Mouse (Mus musculus) CH12.LX (cell line): ENCODE results near the gene Trpv1. TPM values are rescaled to one million over a fixed set of nuclear protein-coding genes. Genes with fewer than 3 reads are reported as not detected.

ENCODE experiments used
- DNase-seq: peaks from one replicate; pipeline ENCODE4 v3.0.0-alpha.2; 2013; ENCODE audit errors: extremely low read depth
- H3K27ac ChIP-seq: 2 replicates; pipeline ENCODE4 v1.5.1; 2012; ENCODE audit warnings: low read depth, mild to moderate bottlenecking, control low read depth, moderate library complexity; ENCODE audit not compliant: insufficient read depth
- H3K27me3 ChIP-seq: replicated peaks from 2 replicates; pipeline ENCODE3; 2012; ENCODE audit warnings: inconsistent platforms
- H3K36me3 ChIP-seq, 2 experiments: replicated peaks in 1 of 2; 2 replicates each; pipeline versions ENCODE3 to v1.6.1; 2012; ENCODE audit warnings: inconsistent platforms in 1 of 2, low read length in 1 of 2, mild to moderate bottlenecking in 1 of 2, mixed read lengths in 1 of 2, moderate library complexity in 1 of 2; ENCODE audit not compliant: control insufficient read depth in 1 of 2, insufficient read depth in 1 of 2
- H3K4me1 ChIP-seq, 2 experiments: 2 replicates each; pipeline ENCODE4 v1.6.1; 2012; ENCODE audit warnings: inconsistent platforms in 1 of 2, moderate library complexity in 1 of 2; ENCODE audit not compliant: insufficient read depth in 2 of 2, control insufficient read depth in 1 of 2
- H3K4me2 ChIP-seq: 2 replicates; pipeline ENCODE4 v1.6.1; 2012; ENCODE audit warnings: low read depth, mild to moderate bottlenecking, control low read depth; ENCODE audit not compliant: poor library complexity, insufficient read depth, severe bottlenecking
- H3K4me3 ChIP-seq, 3 experiments: fragments of 150-350 bp in 1 of 3; sonication (generic) in 1 of 3; replicated peaks in 1 of 3; 2 replicates each; pipeline versions ENCODE3 to v1.5.1; 2011 to 2012; ENCODE audit warnings: low read depth in 2 of 3, low read length in 2 of 3, mild to moderate bottlenecking in 2 of 3, moderate library complexity in 2 of 3, control low read depth in 1 of 3, improper control_type of control experiment in 1 of 3, inconsistent platforms in 1 of 3, mixed read lengths in 1 of 3; ENCODE audit not compliant: poor library complexity in 1 of 3
- H3K79me2 ChIP-seq: replicated peaks from 2 replicates; pipeline ENCODE4 v1.6.1; 2012; ENCODE audit warnings: mild to moderate bottlenecking, moderate library complexity; ENCODE audit not compliant: control insufficient read depth, poor library complexity, insufficient read depth, severe bottlenecking; ENCODE audit errors: extremely low read depth
- H3K9ac ChIP-seq: 2 replicates; pipeline ENCODE4 v1.6.1; 2012; ENCODE audit warnings: low read depth, mild to moderate bottlenecking, control low read depth, moderate library complexity; ENCODE audit not compliant: insufficient read depth
- H3K9me3 ChIP-seq: replicated peaks from 2 replicates; pipeline ENCODE3; 2012; ENCODE audit warnings: low read length, inconsistent platforms, mixed read lengths
- CHD2 ChIP-seq: IDR thresholded peaks from 2 replicates; pipeline ENCODE4 v1.6.1; 2011; ENCODE audit warnings: low read length, improper control_type of control experiment
- CTCF ChIP-seq, 2 experiments: IDR thresholded peaks in 1 of 2; conservative IDR thresholded peaks in 1 of 2; 2 replicates each; pipeline ENCODE4 v1.5.1; 2011 to 2012; ENCODE audit warnings: low read depth in 2 of 2, low read length in 2 of 2, improper control_type of control experiment in 1 of 2, inconsistent platforms in 1 of 2, mild to moderate bottlenecking in 1 of 2, moderate library complexity in 1 of 2
- ELF1 ChIP-seq: IDR thresholded peaks from 2 replicates; pipeline ENCODE4 v1.6.1; 2014; ENCODE audit warnings: low read depth, mild to moderate bottlenecking, inconsistent platforms, low read length, improper control_type of control experiment
- EP300 ChIP-seq: IDR thresholded peaks from 2 replicates; pipeline ENCODE4 v1.6.1; 2011; ENCODE audit warnings: low read length, improper control_type of control experiment
- IRF4 ChIP-seq: IDR thresholded peaks from 2 replicates; pipeline ENCODE4 v1.6.1; 2014; ENCODE audit warnings: low read depth, mild to moderate bottlenecking, inconsistent platforms, low read length, improper control_type of control experiment
- JUND ChIP-seq: conservative IDR thresholded peaks from 2 replicates; pipeline ENCODE4 v1.6.1; 2011; ENCODE audit warnings: low read depth, low read length, improper control_type of control experiment
- MAFK ChIP-seq: IDR thresholded peaks from 2 replicates; pipeline ENCODE4 v1.6.1; 2011; ENCODE audit warnings: low read length, improper control_type of control experiment; ENCODE audit not compliant: insufficient replicate concordance
- MEF2A ChIP-seq: IDR thresholded peaks from 2 replicates; pipeline ENCODE4 v1.6.1; 2014; ENCODE audit warnings: low read depth, mild to moderate bottlenecking, inconsistent platforms, low read length, improper control_type of control experiment, borderline replicate concordance
- MYC ChIP-seq: IDR thresholded peaks from 2 replicates; pipeline ENCODE4 v1.6.1; 2011; ENCODE audit warnings: low read depth, mild to moderate bottlenecking, improper control_type of control experiment, low read length
- POLR2AphosphoS2 ChIP-seq: IDR thresholded peaks from 2 replicates; pipeline ENCODE4 v1.6.1; 2011; ENCODE audit warnings: low read depth, low read length, improper control_type of control experiment
- RAD21 ChIP-seq: IDR thresholded peaks from 2 replicates; pipeline ENCODE4 v1.6.1; 2011; ENCODE audit warnings: low read depth, mild to moderate bottlenecking, low read length, improper control_type of control experiment, moderate library complexity
- USF1 ChIP-seq: IDR thresholded peaks from 2 replicates; pipeline ENCODE4 v1.6.1; 2014; ENCODE audit warnings: low read depth, mild to moderate bottlenecking, inconsistent platforms, low read length, improper control_type of control experiment
- ZC3H11A ChIP-seq: IDR thresholded peaks from 2 replicates; pipeline ENCODE4 v1.6.1; 2012; ENCODE audit warnings: low read depth, mild to moderate bottlenecking, inconsistent platforms, low read length, improper control_type of control experiment
- ZNF384 ChIP-seq: IDR thresholded peaks from 2 replicates; pipeline ENCODE4 v1.6.1; 2012; ENCODE audit warnings: low read depth, low read length, improper control_type of control experiment, inconsistent platforms
- dilution Hi-C: fragments of 300-500 bp; cut with MboI; formaldehyde crosslinking; loops from 2 replicates; pipeline ENCODE4 v1.14.3; 2020; ENCODE audit warnings: low sequenced_read_pairs; ENCODE audit not compliant: extremely low pct_unique_long_range_greater_than_20kb, extremely low pct_ligation_motif_present
- in situ Hi-C: fragments of 300-500 bp; cut with MboI; formaldehyde crosslinking; loops from 3 replicates; pipeline ENCODE4 v1.14.3; 2019; ENCODE audit warnings: low sequenced_read_pairs, low pct_ligation_motif_present, low pct_unique_long_range_greater_than_20kb, mixed read lengths
- polyA plus RNA-seq: library from polyadenylated mRNA; unstranded; fragments of >175 nt; gene quantifications from 2 replicates; pipeline ENCODE4 v1.2.1, GENCODE M21; 2012; ENCODE audit warnings: low read depth; ENCODE audit not compliant: insufficient read length
- total RNA-seq, 2 experiments: library from RNA; depleted of rRNA; stranded (reverse); fragments of 300-350 nt in 1 of 2; fragments of >200 nt in 1 of 2; gene quantifications; 2 replicates each; pipeline ENCODE4 v1.2.3; 2012 to 2014

Gene Trpv1
- total and polyA plus RNA-seq, 3 experiments, result 0.08 to 0.13 TPM; not detected in 1

DNA sequence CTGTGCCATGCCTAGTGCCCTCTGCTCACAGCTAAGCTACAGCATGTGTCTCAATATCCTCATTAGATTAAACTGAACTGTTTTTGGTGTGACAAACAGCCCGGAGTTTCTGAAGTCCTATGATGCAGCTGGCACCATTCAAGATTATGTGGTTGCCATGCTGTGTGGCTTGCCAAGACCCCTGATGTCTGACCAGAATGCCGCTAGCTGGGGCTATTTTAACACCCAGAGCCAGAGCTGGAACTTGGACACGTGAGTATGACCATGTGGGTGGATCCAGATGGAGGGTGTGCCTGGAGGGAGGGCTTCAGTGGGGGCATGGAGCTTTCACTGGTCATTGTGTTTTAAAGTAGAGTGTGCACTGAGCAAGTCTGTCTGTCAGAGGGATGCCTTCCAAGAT lies 20.1 kb upstream of the Trpv1 start:
- in situ Hi-C loops (no loop called here), dilution Hi-C loops (no loop called here)
- H3K79me2 ChIP-seq, result no peaks in the 10 kb centered on the region
- H3K9me3 ChIP-seq, result no peaks in the 10 kb centered on the region
- H3K4me1 ChIP-seq, result no peaks in the 10 kb centered on the region
- H3K27ac ChIP-seq, result no peak overlapping the region
- no peaks in the 10 kb centered on the region for H3K36me3 ChIP-seq
- H3K27me3 ChIP-seq, result peaks cover 18% of the 10 kb centered on the region
- TF ChIP-seq RAD21 (no peak), ELF1 (no peak), CHD2 (no peak), MEF2A (no peak), JUND (no peak), MYC (no peak), IRF4 (no peak), ZNF384 (no peak), ZC3H11A (no peak), USF1 (no peak)
- H3K4me3 ChIP-seq, result no peak overlapping the region
- no peak for DNase-seq
- H3K4me2 ChIP-seq, result no peak overlapping the region
- H3K9ac ChIP-seq, result no peak overlapping the region

DNA sequence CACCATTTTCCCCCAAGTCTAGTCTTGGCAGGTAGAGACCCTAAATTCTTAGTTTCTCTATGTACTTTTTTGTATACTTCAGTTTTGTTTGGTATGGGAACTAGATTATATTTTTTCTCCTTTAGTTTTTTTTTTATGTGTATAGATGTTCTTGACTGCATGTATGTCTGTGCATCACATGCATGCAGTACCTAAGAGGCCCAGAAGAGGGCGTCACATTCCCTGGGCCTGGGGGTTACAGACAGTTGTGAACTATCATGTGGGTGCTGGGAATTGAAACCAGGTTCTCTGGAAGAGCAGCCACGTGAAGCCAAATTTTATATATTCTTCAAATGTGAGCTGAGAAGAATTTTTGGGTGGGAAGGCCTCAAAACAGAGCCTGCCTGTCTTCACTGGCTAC lies 14.4 kb upstream of the Trpv1 start:
- Histone ChIP-seq H3K4me1 (no peaks in the 10 kb centered on the region), H3K9ac (no peak overlapping the region), H3K36me3 (no peaks in the 10 kb centered on the region), H3K4me3 (no peak overlapping the region), H3K27ac (no peak overlapping the region), H3K4me2 (no peak overlapping the region), H3K9me3 (peaks cover 5% of the 10 kb centered on the region), H3K27me3 (peaks cover 20% of the 10 kb centered on the region), H3K79me2 (no peaks in the 10 kb centered on the region)
- dilution Hi-C loops (no loop called here), in situ Hi-C loops (no loop called here)
- TF ChIP-seq EP300 (no peak), CTCF (conservative IDR thresholded peaks at IDR 0.05 in 1 of 2, IDR thresholded peaks at IDR 0.05 in 1 of 2; ENCODE audit: low read depth in 2 of 2, low read length in 2 of 2) (peak in 1 of 2 experiments; percentile 33; a peak in 1 of 4 replicates)
- DNase-seq, result no peak

DNA sequence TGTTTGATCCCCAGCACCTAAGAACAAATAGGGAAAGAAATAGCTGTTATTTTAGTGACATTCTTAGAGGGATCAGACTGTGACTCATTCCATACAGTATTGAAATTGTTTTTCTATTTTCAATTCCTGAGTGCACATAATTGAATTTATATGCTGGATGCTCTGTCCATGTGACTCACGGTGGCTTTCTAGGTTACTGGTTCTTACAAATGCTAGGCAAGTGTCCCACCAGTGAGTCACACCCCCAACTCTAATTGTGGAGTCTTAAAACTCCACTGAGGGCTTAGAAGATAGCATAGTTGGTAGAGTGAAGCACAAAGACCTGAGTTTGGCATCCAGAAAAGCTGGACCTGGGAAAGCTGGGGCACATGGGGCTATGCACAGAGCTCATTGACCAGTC lies 13.4 kb upstream of the Trpv1 start:
- dilution Hi-C loops, result no loop called here
- H3K79me2 ChIP-seq, result no peaks in the 10 kb centered on the region
- no peak for DNase-seq
- H3K4me1 ChIP-seq, result no peaks in the 10 kb centered on the region
- no peak overlapping the region for H3K4me3 ChIP-seq
- no peak overlapping the region for H3K4me2 ChIP-seq
- no peak for TF ChIP-seq POLR2AphosphoS2
- TF ChIP-seq MAFK, result no peak
- TF ChIP-seq JUND, result no peak
- TF ChIP-seq USF1, result no peak
- H3K27ac ChIP-seq, result no peak overlapping the region
- peaks cover 24% of the 10 kb centered on the region for H3K27me3 ChIP-seq
- H3K9me3 ChIP-seq, result peaks cover 5% of the 10 kb centered on the region
- in situ Hi-C loops, result no loop called here
- H3K9ac ChIP-seq, result no peak overlapping the region
- H3K36me3 ChIP-seq, result no peaks in the 10 kb centered on the region
